Mouse (Mus musculus): ENCODE data around the gene Tusc1. TPM values are rescaled to one million over a fixed set of nuclear protein-coding genes. Genes with fewer than 3 reads are reported as not detected.

The Tusc1 gene
- 6.8 and 7.7 TPM in 2 replicates for polyA plus RNA-seq (2014; fragmentation: Nextera tagmentation; extraction: Ambion mirVana)

- H3K36me3 ChIP-seq (ENCODE audit: insufficient read depth): no peaks in the 10 kb centered on the region
- no peaks in the 10 kb centered on the region for H3K9me3 ChIP-seq (ENCODE audit: low read depth, low read length)
- H3K4me2 ChIP-seq: peak within 1 kb of the TSS; percentile 85
- WGBS: under 1% methylated on average over 85 of the region's 97 CpGs
- ATAC-seq (ENCODE audit: insufficient read depth) (peak; percentile 93), DNase-seq (peak; percentile 84)
- peak within 1 kb of the TSS; percentile 94 for H3K27ac ChIP-seq (ENCODE audit: low read depth)
- TF ChIP-seq CTCF (IDR thresholded peaks at IDR 0.05; ENCODE audit: low read depth): no peak
- H3K4me1 ChIP-seq (ENCODE audit: insufficient read depth): no peaks in the 10 kb centered on the region
- H3K27me3 ChIP-seq (ENCODE audit: insufficient read depth, low read length): no peaks in the 10 kb centered on the region
- peak within 1 kb of the TSS; percentile 62 for H3K4me3 ChIP-seq (ENCODE audit: low read depth, low read length)
- H3K9ac ChIP-seq: peak within 1 kb of the TSS; percentile 91
Measured at GRCm38 (mm10) chr4:93335118-93336003, at the start of gene Tusc1. Gene Tusc1, minus strand, starts transcription at chr4:93335511.

GRCm38 (mm10) chr4:93352930-93353329, 17.6 kb upstream of the Tusc1 start:
- no peak overlapping the region for H3K27ac ChIP-seq (ENCODE audit: low read depth)
- no peaks in the 10 kb centered on the region for H3K36me3 ChIP-seq (ENCODE audit: insufficient read depth)
- WGBS: 61% methylated on average over 2 of the region's 2 CpGs
- no peaks in the 10 kb centered on the region for H3K27me3 ChIP-seq (ENCODE audit: insufficient read depth, low read length)
- H3K4me1 ChIP-seq (ENCODE audit: insufficient read depth): no peaks in the 10 kb centered on the region
- 0 out of 2 replicates have a peak, but pooled peaks have one; percentile 18 for TF ChIP-seq CTCF (IDR thresholded peaks at IDR 0.05; ENCODE audit: low read depth)
- peak; percentile 39 for DNase-seq
- no peak for ATAC-seq (ENCODE audit: insufficient read depth)
- no peak overlapping the region for H3K4me3 ChIP-seq (ENCODE audit: low read depth, low read length)
- H3K9me3 ChIP-seq (ENCODE audit: low read depth, low read length): no peaks in the 10 kb centered on the region
- H3K4me2 ChIP-seq: no peak overlapping the region
- no peak overlapping the region for H3K9ac ChIP-seq

GRCm38 (mm10) chr4:93344357-93344756, 9.0 kb upstream of the Tusc1 start:
- Histone ChIP-seq H3K4me1 (ENCODE audit: insufficient read depth) (no peaks in the 10 kb centered on the region), H3K27me3 (ENCODE audit: insufficient read depth, low read length) (no peaks in the 10 kb centered on the region), H3K36me3 (ENCODE audit: insufficient read depth) (no peaks in the 10 kb centered on the region), H3K9ac (no peak overlapping the region), H3K27ac (ENCODE audit: low read depth) (no peak overlapping the region), H3K4me2 (no peak overlapping the region), H3K9me3 (ENCODE audit: low read depth, low read length) (no peaks in the 10 kb centered on the region), H3K4me3 (ENCODE audit: low read depth, low read length) (no peak overlapping the region)
- TF ChIP-seq CTCF (IDR thresholded peaks at IDR 0.05; ENCODE audit: low read depth): no peak
- DNase-seq (no peak), ATAC-seq (ENCODE audit: insufficient read depth) (no peak)
- WGBS: 96% methylated on average over 2 of the region's 2 CpGs

GRCm38 (mm10) chr4:93341568-93341967, 6.3 kb upstream of the Tusc1 start:
- no peak for TF ChIP-seq CTCF (IDR thresholded peaks at IDR 0.05; ENCODE audit: low read depth)
- DNase-seq (no peak), ATAC-seq (ENCODE audit: insufficient read depth) (no peak)
- H3K4me1 ChIP-seq (ENCODE audit: insufficient read depth): no peaks in the 10 kb centered on the region
- no peak overlapping the region for H3K27ac ChIP-seq (ENCODE audit: low read depth)
- H3K36me3 ChIP-seq (ENCODE audit: insufficient read depth): no peaks in the 10 kb centered on the region
- H3K4me2 ChIP-seq: no peak overlapping the region
- no peak overlapping the region for H3K4me3 ChIP-seq (ENCODE audit: low read depth, low read length)
- no peaks in the 10 kb centered on the region for H3K9me3 ChIP-seq (ENCODE audit: low read depth, low read length)
- no peaks in the 10 kb centered on the region for H3K27me3 ChIP-seq (ENCODE audit: insufficient read depth, low read length)
- no peak overlapping the region for H3K9ac ChIP-seq

GRCm38 (mm10) chr4:93337977-93338376, 2.7 kb upstream of the Tusc1 start:
- no peak overlapping the region for H3K4me2 ChIP-seq
- no peak overlapping the region for H3K4me3 ChIP-seq (ENCODE audit: low read depth, low read length)
- no peak for TF ChIP-seq CTCF (IDR thresholded peaks at IDR 0.05; ENCODE audit: low read depth)
- H3K27ac ChIP-seq (ENCODE audit: low read depth): no peak overlapping the region
- no peaks in the 10 kb centered on the region for H3K4me1 ChIP-seq (ENCODE audit: insufficient read depth)
- no peaks in the 10 kb centered on the region for H3K27me3 ChIP-seq (ENCODE audit: insufficient read depth, low read length)
- no peaks in the 10 kb centered on the region for H3K36me3 ChIP-seq (ENCODE audit: insufficient read depth)
- no peak overlapping the region for H3K9ac ChIP-seq
- WGBS: 53% methylated on average over 3 of the region's 3 CpGs
- no peak for ATAC-seq (ENCODE audit: insufficient read depth)
- DNase-seq: no peak
- no peaks in the 10 kb centered on the region for H3K9me3 ChIP-seq (ENCODE audit: low read depth, low read length)

- Histone ChIP-seq H3K27me3 (ENCODE audit: insufficient read depth, low read length) (no peaks in the 10 kb centered on the region), H3K27ac (ENCODE audit: low read depth) (peak overlapping the region; percentile 94), H3K9ac (peak overlapping the region; percentile 91), H3K4me1 (ENCODE audit: insufficient read depth) (no peaks in the 10 kb centered on the region), H3K36me3 (ENCODE audit: insufficient read depth) (no peaks in the 10 kb centered on the region), H3K4me3 (ENCODE audit: low read depth, low read length) (peak overlapping the region; percentile 62), H3K9me3 (ENCODE audit: low read depth, low read length) (no peaks in the 10 kb centered on the region), H3K4me2 (peak overlapping the region; percentile 85)
- DNase-seq: peak; percentile 87
- no peak for TF ChIP-seq CTCF (IDR thresholded peaks at IDR 0.05; ENCODE audit: low read depth)
- WGBS: under 1% methylated on average over 49 of the region's 49 CpGs
- peak; percentile 93 for ATAC-seq (ENCODE audit: insufficient read depth)
Measured at GRCm38 (mm10) chr4:93334636-93335117, 634 bp downstream of the Tusc1 start.

GRCm38 (mm10) chr4:93307486-93307885, 27.8 kb downstream of the Tusc1 start:
- no peaks in the 10 kb centered on the region for H3K9me3 ChIP-seq (ENCODE audit: low read depth, low read length)

More at GRCm38 (mm10) chr4:93307486-93307885, 27.8 kb downstream of the Tusc1 start:
- Histone ChIP-seq H3K4me1 (ENCODE audit: insufficient read depth) (no peaks in the 10 kb centered on the region), H3K4me2 (no peak overlapping the region), H3K9ac (no peak overlapping the region), H3K27ac (ENCODE audit: low read depth) (no peak overlapping the region), H3K36me3 (ENCODE audit: insufficient read depth) (no peaks in the 10 kb centered on the region), H3K27me3 (ENCODE audit: insufficient read depth, low read length) (no peaks in the 10 kb centered on the region), H3K4me3 (ENCODE audit: low read depth, low read length) (no peak overlapping the region)
- 83% methylated on average over 3 of the region's 3 CpGs for WGBS
- no peak for TF ChIP-seq CTCF (IDR thresholded peaks at IDR 0.05; ENCODE audit: low read depth)
- no peak for DNase-seq
- ATAC-seq (ENCODE audit: insufficient read depth): no peak
